Mouse (Mus musculus): ENCODE measurements around the gene Itgb4. TPM values are rescaled to one million over a fixed set of nuclear protein-coding genes. Genes with fewer than 3 reads are reported as not detected.

Gene Itgb4
- polyA plus RNA-seq, 1 experiment from 2014 or later, result 12.7 TPM

DNA sequence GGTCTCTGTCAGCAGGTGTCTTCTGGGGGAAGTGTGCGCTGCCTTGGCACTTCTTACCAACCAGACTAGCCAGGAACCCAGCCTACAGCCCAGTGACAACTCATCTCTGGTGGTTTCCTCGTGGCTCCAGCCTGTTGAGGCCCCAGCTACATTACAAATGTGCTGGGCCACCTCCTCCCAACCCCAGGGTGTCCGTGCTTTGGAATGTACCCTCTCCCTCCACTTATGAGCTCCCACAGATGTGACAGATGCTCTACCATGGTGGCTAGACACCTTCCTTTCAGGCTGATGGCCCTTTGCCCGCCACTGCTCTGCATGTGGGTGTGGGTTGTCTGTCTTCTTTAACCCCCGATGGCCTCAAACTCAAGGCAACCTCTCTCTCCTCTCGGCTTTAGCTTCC is 27.2 kb downstream of the Itgb4 start:
- Histone ChIP-seq H3K9ac (ENCODE audit: low read length) (no peak overlapping the region), H3K36me3 (ENCODE audit: control insufficient read depth, insufficient read depth, low read length) (no peaks in the 10 kb centered on the region; the same call in 1 of the 2 replicates), H3K27ac (replicated peaks) (no peak overlapping the region), H3K27me3 (ENCODE audit: control insufficient read depth, insufficient read depth, low read length) (no peaks in the 10 kb centered on the region), H3K4me1 (replicated peaks; ENCODE audit: control insufficient read depth, insufficient read depth) (peaks cover 6% of the 10 kb centered on the region), H3K4me2 (replicated peaks; ENCODE audit: low read depth) (no peak overlapping the region), H3K9me3 (ENCODE audit: control insufficient read depth, low read length) (no peaks in the 10 kb centered on the region), H3K4me3 (ENCODE audit: low read depth, low read length) (no peak overlapping the region)
- TF ChIP-seq EP300 (optimal IDR thresholded peaks at IDR 0.05) (no peak), CTCF (IDR thresholded peaks at IDR 0.05; ENCODE audit: low read depth) (no peak)
- 68% methylated on average over 6 of the region's 6 CpGs for WGBS
- no peak for DNase-seq (ENCODE audit: low spot score)
- ATAC-seq (ENCODE audit: low FRiP score, low TSS enrichment), result no peak

DNA sequence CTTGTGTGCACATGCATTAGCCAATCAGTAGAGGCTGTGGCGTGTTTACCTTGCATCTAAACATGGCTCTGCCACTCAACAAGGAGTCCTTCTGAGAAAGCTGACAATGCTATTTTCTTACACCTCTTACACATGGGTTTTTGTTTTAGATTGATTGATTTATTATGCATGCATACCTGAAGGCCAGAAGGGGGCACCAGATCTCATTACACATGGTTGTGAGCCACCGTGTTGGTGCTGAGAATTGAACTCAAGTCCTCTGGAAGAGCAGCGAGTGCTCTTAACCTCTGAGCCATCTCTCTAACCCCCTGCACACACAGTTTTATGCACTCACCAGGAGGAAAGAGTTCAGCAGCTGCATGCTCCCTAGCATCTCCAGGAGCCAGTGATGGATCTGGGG is 28.4 kb downstream of the Itgb4 start:
- Histone ChIP-seq H3K36me3 (ENCODE audit: control insufficient read depth, insufficient read depth, low read length) (peaks cover 5% of the 10 kb centered on the region; the same call in 1 of the 2 replicates), H3K9ac (ENCODE audit: low read length) (no peak overlapping the region), H3K9me3 (ENCODE audit: control insufficient read depth, low read length) (no peaks in the 10 kb centered on the region), H3K4me1 (replicated peaks; ENCODE audit: control insufficient read depth, insufficient read depth) (peaks cover 6% of the 10 kb centered on the region), H3K27ac (replicated peaks) (no peak overlapping the region), H3K4me3 (ENCODE audit: low read depth, low read length) (no peak overlapping the region), H3K4me2 (replicated peaks; ENCODE audit: low read depth) (no peak overlapping the region), H3K27me3 (ENCODE audit: control insufficient read depth, insufficient read depth, low read length) (no peaks in the 10 kb centered on the region)
- DNase-seq (ENCODE audit: low spot score) (no peak), ATAC-seq (ENCODE audit: low FRiP score, low TSS enrichment) (no peak)
- WGBS, result 81% methylated on average over 3 of the region's 3 CpGs
- no peak for TF ChIP-seq EP300 (optimal IDR thresholded peaks at IDR 0.05)
- peak; percentile 52 for TF ChIP-seq CTCF (IDR thresholded peaks at IDR 0.05; ENCODE audit: low read depth)

DNA sequence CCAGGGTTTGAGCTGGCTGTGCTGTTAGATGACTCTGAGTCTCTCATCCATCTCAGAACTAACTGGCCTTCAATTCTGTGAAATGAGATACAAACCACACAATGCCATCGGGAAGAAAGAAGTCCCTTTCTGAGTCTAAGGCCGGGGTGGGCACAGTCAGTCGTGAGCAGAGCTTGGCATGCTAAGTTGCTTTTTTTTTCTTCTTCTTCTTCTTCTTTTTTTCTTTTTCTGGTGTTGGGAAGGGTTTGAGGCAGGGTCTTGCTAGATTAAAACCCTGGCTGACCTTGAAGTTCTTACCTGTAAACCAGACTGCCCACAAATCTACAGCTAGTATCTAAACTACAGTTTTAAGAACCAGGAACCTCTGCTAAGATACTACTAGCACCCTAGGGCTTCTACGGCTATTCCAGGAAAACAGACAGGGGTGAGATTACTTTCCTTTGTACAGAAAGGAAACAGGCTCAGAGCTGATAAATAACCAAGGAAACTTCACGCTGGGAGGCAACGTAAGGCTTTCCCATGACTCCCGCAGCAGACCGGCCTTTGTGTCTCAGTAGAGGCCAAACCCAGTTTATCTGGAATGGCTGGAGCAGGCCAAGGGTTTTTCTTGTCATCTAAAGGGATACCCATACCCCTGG is 29.8 kb downstream of the Itgb4 start:
- peak overlapping the region; percentile 86 for H3K27ac ChIP-seq (replicated peaks)
- TF ChIP-seq CTCF (IDR thresholded peaks at IDR 0.05; ENCODE audit: low read depth), result no peak
- TF ChIP-seq EP300 (optimal IDR thresholded peaks at IDR 0.05), result no peak
- peaks cover 7% of the 10 kb centered on the region; the same call in 1 of the 2 replicates for H3K36me3 ChIP-seq (ENCODE audit: control insufficient read depth, insufficient read depth, low read length)
- DNase-seq (ENCODE audit: low spot score) (no peak), ATAC-seq (ENCODE audit: low FRiP score, low TSS enrichment) (no peak; the same call in 1 of the 2 replicates)
- peak overlapping the region; percentile 35 for H3K4me3 ChIP-seq (ENCODE audit: low read depth, low read length)
- H3K27me3 ChIP-seq (ENCODE audit: control insufficient read depth, insufficient read depth, low read length), result no peaks in the 10 kb centered on the region
- peak overlapping the region; percentile 59 for H3K4me2 ChIP-seq (replicated peaks; ENCODE audit: low read depth)
- WGBS, result 32% methylated on average over 8 of the region's 8 CpGs
- H3K9me3 ChIP-seq (ENCODE audit: control insufficient read depth, low read length), result no peaks in the 10 kb centered on the region
- H3K9ac ChIP-seq (ENCODE audit: low read length), result peak overlapping the region; percentile 63
- H3K4me1 ChIP-seq (replicated peaks; ENCODE audit: control insufficient read depth, insufficient read depth), result peaks cover 6% of the 10 kb centered on the region

DNA sequence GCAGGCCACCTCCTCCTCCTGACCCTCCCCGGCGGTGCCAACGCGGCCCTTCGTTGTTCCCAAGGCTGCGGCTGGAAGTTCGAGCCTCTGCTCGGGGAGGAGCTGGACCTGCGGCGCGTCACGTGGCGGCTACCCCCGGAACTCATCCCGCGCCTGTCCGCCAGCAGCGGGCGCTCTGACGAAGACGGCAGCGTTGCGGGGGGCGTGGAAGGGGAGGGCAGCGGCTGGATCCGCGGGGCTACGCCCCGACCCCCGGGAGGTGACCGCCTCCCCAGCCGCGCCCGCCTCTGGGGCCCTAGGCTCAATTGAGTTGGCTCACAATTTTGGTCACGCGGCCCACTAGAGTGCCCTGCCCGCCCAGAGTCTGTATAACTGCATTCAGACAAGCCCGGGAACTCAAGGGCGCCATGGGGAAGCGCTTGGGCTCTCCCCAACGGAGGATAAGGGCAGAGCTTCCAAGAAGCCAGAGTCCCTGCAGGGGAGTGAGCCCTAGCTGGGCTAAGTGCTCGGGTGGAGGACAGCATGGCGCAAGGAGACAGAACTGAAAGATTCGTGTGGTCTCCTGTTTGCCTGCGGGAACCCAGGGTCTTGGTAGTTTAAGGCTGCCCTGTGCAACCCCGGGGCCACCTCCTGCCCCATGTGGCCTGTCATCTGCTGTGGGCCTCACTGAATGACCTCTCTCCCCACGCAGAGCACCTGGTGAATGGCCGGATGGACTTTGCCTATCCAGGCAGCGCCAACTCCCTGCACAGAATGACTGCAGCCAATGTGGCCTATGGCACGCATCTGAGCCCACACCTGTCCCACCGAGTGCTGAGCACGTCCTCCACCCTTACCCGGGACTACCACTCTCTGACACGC is 30.6 kb downstream of the Itgb4 start:
- TF ChIP-seq CTCF (IDR thresholded peaks at IDR 0.05; ENCODE audit: low read depth), result peak; percentile 81
- TF ChIP-seq EP300 (optimal IDR thresholded peaks at IDR 0.05), result no peak
- Histone ChIP-seq H3K36me3 (ENCODE audit: control insufficient read depth, insufficient read depth, low read length) (peaks cover 7% of the 10 kb centered on the region; the same call in 1 of the 2 replicates), H3K4me2 (replicated peaks; ENCODE audit: low read depth) (peak overlapping the region; percentile 59), H3K4me1 (replicated peaks; ENCODE audit: control insufficient read depth, insufficient read depth) (peaks cover 6% of the 10 kb centered on the region; the same call in 1 of the 2 replicates), H3K4me3 (ENCODE audit: low read depth, low read length) (peak overlapping the region; percentile 35), H3K27ac (replicated peaks) (peak overlapping the region; percentile 86), H3K27me3 (ENCODE audit: control insufficient read depth, insufficient read depth, low read length) (no peaks in the 10 kb centered on the region), H3K9ac (ENCODE audit: low read length) (peak overlapping the region; percentile 63), H3K9me3 (ENCODE audit: control insufficient read depth, low read length) (no peaks in the 10 kb centered on the region)
- WGBS, result 8% methylated on average over 49 of the region's 54 CpGs
- ATAC-seq (ENCODE audit: low FRiP score, low TSS enrichment) (peak; percentile 77), DNase-seq (ENCODE audit: low spot score) (peak; percentile 90)

DNA sequence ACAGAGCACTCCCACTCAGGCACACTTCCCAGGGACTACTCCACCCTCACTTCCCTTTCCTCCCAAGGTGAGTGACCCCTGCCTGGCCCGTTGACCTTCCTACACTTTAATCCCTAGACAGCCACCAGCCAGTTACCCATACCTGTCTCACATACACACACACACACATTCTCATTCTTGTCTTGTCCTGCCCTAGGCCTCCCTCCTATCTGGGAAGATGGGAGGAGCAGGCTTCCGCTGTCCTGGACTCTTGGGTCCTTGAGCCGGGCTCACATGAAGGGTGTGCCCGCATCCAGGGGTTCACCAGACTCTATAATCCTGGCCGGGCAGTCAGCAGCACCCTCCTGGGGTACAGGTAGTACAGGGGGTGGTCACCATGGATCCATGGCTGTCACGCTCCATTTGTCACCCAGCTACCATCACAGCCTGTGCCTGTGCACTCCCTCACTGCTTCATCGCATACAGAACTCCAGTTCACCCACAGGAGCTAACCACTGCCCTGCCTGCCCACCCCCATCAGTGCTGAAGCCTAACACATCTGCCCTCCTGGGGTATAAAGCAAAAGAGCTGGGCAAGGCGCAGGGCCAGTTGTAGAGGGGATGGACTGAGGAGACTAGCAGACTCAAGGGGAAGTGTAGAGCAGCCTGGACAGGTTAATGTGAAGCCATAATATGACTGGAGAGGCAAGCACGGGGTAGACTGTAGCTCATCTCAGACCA is 31.4 kb downstream of the Itgb4 start:
- no peak overlapping the region for H3K4me3 ChIP-seq (ENCODE audit: low read depth, low read length)
- ATAC-seq (ENCODE audit: low FRiP score, low TSS enrichment), result 0 out of 2 replicates have a peak, but pooled peaks have one; percentile 7
- WGBS, result 73% methylated on average over 9 of the region's 9 CpGs

More for the DNA sequence above, 31.4 kb downstream of the Itgb4 start:
- DNase-seq (ENCODE audit: low spot score), result no peak
- peaks cover 7% of the 10 kb centered on the region; the same call in 1 of the 2 replicates for H3K36me3 ChIP-seq (ENCODE audit: control insufficient read depth, insufficient read depth, low read length)
- peak overlapping the region; percentile 86 for H3K27ac ChIP-seq (replicated peaks)
- H3K27me3 ChIP-seq (ENCODE audit: control insufficient read depth, insufficient read depth, low read length), result no peaks in the 10 kb centered on the region
- peak overlapping the region; percentile 59; the same call in 1 of the 2 replicates for H3K4me2 ChIP-seq (replicated peaks; ENCODE audit: low read depth)
- peak overlapping the region; percentile 63; the same call in 1 of the 2 replicates for H3K9ac ChIP-seq (ENCODE audit: low read length)
- no peaks in the 10 kb centered on the region for H3K9me3 ChIP-seq (ENCODE audit: control insufficient read depth, low read length)
- TF ChIP-seq EP300 (optimal IDR thresholded peaks at IDR 0.05), result no peak
- TF ChIP-seq CTCF (IDR thresholded peaks at IDR 0.05; ENCODE audit: low read depth), result no peak
- H3K4me1 ChIP-seq (replicated peaks; ENCODE audit: control insufficient read depth, insufficient read depth), result peaks cover 6% of the 10 kb centered on the region; the same call in 1 of the 2 replicates
